Mouse (Mus musculus): ENCODE data around the gene Gan.

- TF ChIP-seq CTCF (IDR thresholded peaks at IDR 0.05; ENCODE audit: extremely low read depth, insufficient read depth, low read length): no peak
- TF ChIP-seq POLR2A (IDR thresholded peaks at IDR 0.05; ENCODE audit: extremely low read depth, insufficient read depth, low read length): 0 out of 2 replicates have a peak, but pooled peaks have one; percentile 11
These were observed 39.5 kb upstream of the Gan start for GRCm38 (mm10) chr8:117118409-117118808.
